10 mouse cellular contexts compared by ENCODE assay signal in the genomic region with DNA sequence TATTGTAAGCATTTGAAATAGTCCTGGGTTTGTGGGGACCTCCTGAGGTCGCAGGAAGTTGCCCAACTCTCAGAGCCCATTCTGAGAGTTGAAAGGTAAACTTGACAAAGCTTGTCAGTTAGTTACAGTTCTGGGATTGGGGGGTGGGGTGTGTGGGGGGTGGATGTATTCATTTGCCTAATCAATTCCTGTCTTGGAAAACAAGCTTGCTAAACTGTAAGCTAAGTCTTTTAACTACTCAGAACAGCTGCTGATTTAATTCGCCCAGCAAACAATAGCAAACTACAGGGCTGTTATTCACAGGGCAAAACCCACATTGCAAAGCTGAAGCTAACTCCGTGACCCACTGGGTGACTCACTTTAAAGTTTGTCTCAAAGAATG.
DNase-seq lines count a peak whose midpoint lies in the region; ATAC-seq and TF ChIP-seq lines count a peak whose summit lies in the region.
"Had no signal": no experiment of that assay in that cellular context is flagged by ENCODE, and none has a peak within 500 bp of the region (broad histone marks: within the 10 kb centered on the region; RNA-seq: fewer than 3 reads in every experiment).

No protein-coding gene starts in this region.

- CTCF ChIA-PET in Patski (lab: Charles Lee) = interaction anchor here (0.8 to 1.8 kb wide), 5 partner anchors 13 to 20 kb away, joined by 3 to 5 read pairs (median 3); no protein-coding TSS in a partner anchor

- H3K36me3 ChIP-seq in kidney, postnatal 0 days (ENCODE audit: insufficient read depth, low read length) = no peaks in the 10 kb centered on the region
- no peaks in the 10 kb centered on the region for H3K36me3 ChIP-seq in embryonic facial prominence, embryonic 11.5 days (replicated peaks; ENCODE audit: control insufficient read depth, insufficient read depth, low read depth, low read length)
- no peaks in the 10 kb centered on the region for H3K36me3 ChIP-seq in liver, embryonic 16.5 days (ENCODE audit: control insufficient read depth, insufficient read depth)
- H3K36me3 ChIP-seq: intestine, embryonic 15.5 days; neural tube, embryonic 13.5 days had no signal

- peaks cover 6% of the 10 kb centered on the region; the same call in 1 of the 2 replicates for H3K4me1 ChIP-seq in kidney, postnatal 0 days (replicated peaks; ENCODE audit: insufficient read depth, low read length)
- H3K4me1 ChIP-seq in embryonic facial prominence, embryonic 11.5 days (ENCODE audit: control insufficient read depth, insufficient read depth, low read length) = no peaks in the 10 kb centered on the region; the same call in 1 of the 2 replicates
- H3K4me1 ChIP-seq in liver, embryonic 16.5 days (ENCODE audit: control insufficient read depth, low read depth, low read length) = peaks cover 12% of the 10 kb centered on the region

- DNase-seq in kidney, postnatal 0 days (ENCODE audit: low spot score) = no peak
- no peak for DNase-seq in kidney, adult 11 months
- no peak for DNase-seq in Patski (ENCODE audit: low read depth, low spot score)
- peak; percentile 22 for DNase-seq in embryonic facial prominence, embryonic 11.5 days (ENCODE audit: low spot score)
- no peak for DNase-seq in left cerebral cortex, postnatal 25 days (ENCODE audit: low spot score in 2 of 2)
- DNase-seq: cerebellum, adult 9-10 months had no signal

- POLR2A ChIA-PET in Patski (lab: Charles Lee) = interaction anchor here (0.6 kb wide), 1 partner anchor 50 kb away, joined by 4 read pairs; no protein-coding TSS in a partner anchor

- no peak for ATAC-seq in kidney, postnatal 0 days (replicated peaks; ENCODE audit: low FRiP score, low read depth)
- ATAC-seq in Patski = peak; percentile 69
- ATAC-seq in embryonic facial prominence, embryonic 11.5 days (replicated peaks; ENCODE audit: insufficient number of reproducible peaks, low FRiP score, low TSS enrichment, low read depth) = no peak
- ATAC-seq in liver, embryonic 16.5 days (ENCODE audit: low read depth) = peak; percentile 69
- no peak for ATAC-seq in CD4-positive, CD25-positive, alpha-beta regulatory T cell, adult 4 months

- intact Hi-C loops in left cerebral cortex, postnatal 25 days (cut with DNase I) = no loop called here

- in situ Hi-C loops in Patski (cut with MboI; ENCODE audit: low pct_unique_long_range_greater_than_20kb) = no loop called here

- H3K9me3 ChIP-seq in kidney, postnatal 0 days (replicated peaks; ENCODE audit: low read length) = no peaks in the 10 kb centered on the region
- H3K9me3 ChIP-seq in embryonic facial prominence, embryonic 11.5 days (replicated peaks; ENCODE audit: control insufficient read depth, low read length) = no peaks in the 10 kb centered on the region
- no peaks in the 10 kb centered on the region for H3K9me3 ChIP-seq in liver, embryonic 16.5 days (replicated peaks; ENCODE audit: control insufficient read depth, low read length)
- H3K9me3 ChIP-seq: intestine, embryonic 15.5 days; neural tube, embryonic 13.5 days had no signal

- no peak for TF ChIP-seq CTCF in kidney, postnatal 0 days (IDR thresholded peaks at IDR 0.05; ENCODE audit: low read depth)
- TF ChIP-seq CTCF in Patski (IDR thresholded peaks at IDR 0.05) = no peak

- H3K9ac ChIP-seq in kidney, postnatal 0 days (ENCODE audit: low read depth, low read length) = no peak overlapping the region
- no peak overlapping the region for H3K9ac ChIP-seq in embryonic facial prominence, embryonic 11.5 days (replicated peaks; ENCODE audit: low read length)
- H3K9ac ChIP-seq in liver, embryonic 16.5 days (ENCODE audit: low read depth, low read length) = peak overlapping the region; percentile 46
- H3K9ac ChIP-seq: intestine, embryonic 15.5 days; neural tube, embryonic 13.5 days had no signal

- no peaks in the 10 kb centered on the region for H3K27me3 ChIP-seq in kidney, postnatal 0 days (ENCODE audit: insufficient read depth, low read length)
- no peaks in the 10 kb centered on the region for H3K27me3 ChIP-seq in Patski
- H3K27me3 ChIP-seq in embryonic facial prominence, embryonic 11.5 days (ENCODE audit: control insufficient read depth, insufficient read depth, low read length) = no peaks in the 10 kb centered on the region
- H3K27me3 ChIP-seq in liver, embryonic 16.5 days (ENCODE audit: control insufficient read depth, insufficient read depth, low read depth, low read length) = no peaks in the 10 kb centered on the region
- H3K27me3 ChIP-seq: intestine, embryonic 15.5 days; neural tube, embryonic 13.5 days had no signal

- 43% methylated on average over 3 of the region's 3 CpGs for WGBS in kidney, postnatal 0 days
- WGBS in embryonic facial prominence, embryonic 11.5 days = 9% methylated on average over 3 of the region's 3 CpGs
- 24% methylated on average over 3 of the region's 3 CpGs for WGBS in liver, embryonic 16.5 days (ENCODE audit: insufficient replicate concordance)

- H3K4me3 ChIP-seq in kidney, postnatal 0 days (replicated peaks; ENCODE audit: low read depth, low read length) = no peak overlapping the region
- H3K4me3 ChIP-seq in embryonic facial prominence, embryonic 11.5 days (ENCODE audit: low read depth, low read length) = no peak overlapping the region
- H3K4me3 ChIP-seq in liver, embryonic 16.5 days (ENCODE audit: low read depth, low read length) = peak overlapping the region; percentile 25
- H3K4me3 ChIP-seq: intestine, embryonic 15.5 days; neural tube, embryonic 13.5 days had no signal

- peak overlapping the region; percentile 31; the same call in 1 of the 2 replicates for H3K27ac ChIP-seq in kidney, postnatal 0 days
- H3K27ac ChIP-seq in embryonic facial prominence, embryonic 11.5 days (replicated peaks; ENCODE audit: low read depth, low read length) = no peak overlapping the region
- H3K27ac ChIP-seq in liver, embryonic 16.5 days (ENCODE audit: low read length) = peak overlapping the region; percentile 91
- H3K27ac ChIP-seq: intestine, embryonic 15.5 days; neural tube, embryonic 13.5 days had no signal

- H3K4me2 ChIP-seq in kidney, postnatal 0 days (ENCODE audit: low read length) = no peak overlapping the region
- H3K4me2 ChIP-seq in embryonic facial prominence, embryonic 11.5 days (ENCODE audit: low read depth, low read length) = no peak overlapping the region
- peak overlapping the region; percentile 44 for H3K4me2 ChIP-seq in liver, embryonic 16.5 days (ENCODE audit: low read depth, low read length)
- H3K4me2 ChIP-seq: intestine, embryonic 15.5 days; neural tube, embryonic 13.5 days had no signal

Comparison
In these comparisons a context has a peak if more than half of its experiments do, and no peak if none do; other contexts are left out.
1. ATAC-seq: peak in Patski (single experiment) and liver, embryonic 16.5 days (single experiment); none in kidney, postnatal 0 days (single experiment), embryonic facial prominence, embryonic 11.5 days (single experiment) and CD4-positive, CD25-positive, alpha-beta regulatory T cell, adult 4 months (single experiment).